Mouse (Mus musculus): ENCODE measurements at regions not wholly inside any gene's neighbourhood (a gene's known extent, or its start where the extent isn't known, plus 50 kb on each side); places are given as distances from the start of the nearest gene placed in this dataset.

- H3K27me3 ChIP-seq (ENCODE audit: control insufficient read depth, insufficient read depth, low read length): no peaks in the 10 kb centered on the region
- H3K9me3 ChIP-seq (ENCODE audit: control insufficient read depth, low read length): no peaks in the 10 kb centered on the region
- H3K4me2 ChIP-seq: no peak overlapping the region
- no peak overlapping the region for H3K9ac ChIP-seq (ENCODE audit: low read length)
- DNase-seq (ENCODE audit: low spot score, missing footprints) (peak; percentile 59), ATAC-seq (ENCODE audit: low FRiP score) (no peak)
- H3K36me3 ChIP-seq (ENCODE audit: control insufficient read depth, insufficient read depth, low read length): no peaks in the 10 kb centered on the region
- no peak overlapping the region for H3K27ac ChIP-seq (ENCODE audit: low read depth, low read length)
- no peak overlapping the region for H3K4me3 ChIP-seq (ENCODE audit: low read depth, low read length)
- no peaks in the 10 kb centered on the region for H3K4me1 ChIP-seq (ENCODE audit: control insufficient read depth, insufficient read depth, low read length)
- 68% methylated on average over 8 of the region's 8 CpGs for WGBS
Observed at GRCm38 (mm10) chr8:26795616-26796015, 181.5 kb upstream of the Zfp703 start.

GRCm38 (mm10) chr8:26799814-26800213 is 177.3 kb upstream of the Zfp703 start:
- Histone ChIP-seq H3K4me2 (no peak overlapping the region), H3K27me3 (ENCODE audit: control insufficient read depth, insufficient read depth, low read length) (no peaks in the 10 kb centered on the region), H3K27ac (ENCODE audit: low read depth, low read length) (no peak overlapping the region), H3K4me3 (ENCODE audit: low read depth, low read length) (no peak overlapping the region), H3K36me3 (ENCODE audit: control insufficient read depth, insufficient read depth, low read length) (no peaks in the 10 kb centered on the region), H3K9me3 (ENCODE audit: control insufficient read depth, low read length) (no peaks in the 10 kb centered on the region), H3K4me1 (ENCODE audit: control insufficient read depth, insufficient read depth, low read length) (peaks cover under 1% of the 10 kb centered on the region; the same call in 1 of the 2 replicates), H3K9ac (ENCODE audit: low read length) (no peak overlapping the region)
- 71% methylated on average over 1 of the region's 1 CpGs for WGBS
- ATAC-seq (ENCODE audit: low FRiP score) (no peak), DNase-seq (ENCODE audit: low spot score, missing footprints) (peak; percentile 4)

- no peaks in the 10 kb centered on the region for H3K36me3 ChIP-seq (ENCODE audit: control insufficient read depth, insufficient read depth, low read length)
- DNase-seq (ENCODE audit: low spot score, missing footprints): peak; percentile 81
- 72% methylated on average over 9 of the region's 9 CpGs for WGBS
- H3K9me3 ChIP-seq (ENCODE audit: control insufficient read depth, low read length): no peaks in the 10 kb centered on the region
- no peak for ATAC-seq (ENCODE audit: low FRiP score)
- no peak overlapping the region for H3K4me2 ChIP-seq
- H3K4me1 ChIP-seq (ENCODE audit: control insufficient read depth, insufficient read depth, low read length): peaks cover 15% of the 10 kb centered on the region
- H3K9ac ChIP-seq (ENCODE audit: low read length): no peak overlapping the region
- H3K27me3 ChIP-seq (ENCODE audit: control insufficient read depth, insufficient read depth, low read length): no peaks in the 10 kb centered on the region
- no peak overlapping the region for H3K27ac ChIP-seq (ENCODE audit: low read depth, low read length)
- H3K4me3 ChIP-seq (ENCODE audit: low read depth, low read length): no peak overlapping the region
Observed at GRCm38 (mm10) chr8:26804089-26804488, 173.0 kb upstream of the Zfp703 start.

- WGBS: 32% methylated on average over 7 of the region's 7 CpGs
- Histone ChIP-seq H3K9ac (ENCODE audit: low read length) (no peak overlapping the region), H3K27me3 (ENCODE audit: control insufficient read depth, insufficient read depth, low read length) (no peaks in the 10 kb centered on the region), H3K4me2 (no peak overlapping the region), H3K36me3 (ENCODE audit: control insufficient read depth, insufficient read depth, low read length) (no peaks in the 10 kb centered on the region), H3K4me3 (ENCODE audit: low read depth, low read length) (no peak overlapping the region), H3K4me1 (ENCODE audit: control insufficient read depth, insufficient read depth, low read length) (peaks cover 15% of the 10 kb centered on the region), H3K27ac (ENCODE audit: low read depth, low read length) (no peak overlapping the region), H3K9me3 (ENCODE audit: control insufficient read depth, low read length) (no peaks in the 10 kb centered on the region)
- ATAC-seq (ENCODE audit: low FRiP score) (no peak), DNase-seq (ENCODE audit: low spot score, missing footprints) (no peak)
Observed at GRCm38 (mm10) chr8:26804901-26805341, 172.2 kb upstream of the Zfp703 start.

- no peak overlapping the region for H3K27ac ChIP-seq (ENCODE audit: low read depth, low read length)
- H3K4me3 ChIP-seq (ENCODE audit: low read depth, low read length): no peak overlapping the region
- ATAC-seq (ENCODE audit: low FRiP score): no peak
- H3K9me3 ChIP-seq (ENCODE audit: control insufficient read depth, low read length): no peaks in the 10 kb centered on the region
- H3K4me1 ChIP-seq (ENCODE audit: control insufficient read depth, insufficient read depth, low read length): peaks cover 15% of the 10 kb centered on the region
- WGBS: 28% methylated on average over 6 of the region's 6 CpGs
- DNase-seq (ENCODE audit: low spot score, missing footprints): no peak
- no peak overlapping the region for H3K9ac ChIP-seq (ENCODE audit: low read length)
- H3K4me2 ChIP-seq: no peak overlapping the region
- H3K36me3 ChIP-seq (ENCODE audit: control insufficient read depth, insufficient read depth, low read length): no peaks in the 10 kb centered on the region
- H3K27me3 ChIP-seq (ENCODE audit: control insufficient read depth, insufficient read depth, low read length): no peaks in the 10 kb centered on the region
Observed at GRCm38 (mm10) chr8:26805371-26805821, 171.7 kb upstream of the Zfp703 start.

- Histone ChIP-seq H3K4me1 (ENCODE audit: control insufficient read depth, insufficient read depth, low read length) (peaks cover 15% of the 10 kb centered on the region), H3K27me3 (ENCODE audit: control insufficient read depth, insufficient read depth, low read length) (no peaks in the 10 kb centered on the region), H3K4me2 (peak overlapping the region; percentile 19; the same call in 1 of the 2 replicates), H3K4me3 (ENCODE audit: low read depth, low read length) (no peak overlapping the region), H3K27ac (ENCODE audit: low read depth, low read length) (no peak overlapping the region), H3K9me3 (ENCODE audit: control insufficient read depth, low read length) (no peaks in the 10 kb centered on the region), H3K9ac (ENCODE audit: low read length) (no peak overlapping the region), H3K36me3 (ENCODE audit: control insufficient read depth, insufficient read depth, low read length) (no peaks in the 10 kb centered on the region)
- ATAC-seq (ENCODE audit: low FRiP score) (no peak), DNase-seq (ENCODE audit: low spot score, missing footprints) (no peak)
- WGBS: 17% methylated on average over 11 of the region's 11 CpGs
Observed at GRCm38 (mm10) chr8:26808111-26808651, 168.9 kb upstream of the Zfp703 start.

GRCm38 (mm10) chr8:26808771-26809170 is 168.4 kb upstream of the Zfp703 start:
- 19% methylated on average over 3 of the region's 3 CpGs for WGBS
- peaks cover 15% of the 10 kb centered on the region for H3K4me1 ChIP-seq (ENCODE audit: control insufficient read depth, insufficient read depth, low read length)
- DNase-seq (ENCODE audit: low spot score, missing footprints): no peak
- H3K27ac ChIP-seq (ENCODE audit: low read depth, low read length): no peak overlapping the region
- no peaks in the 10 kb centered on the region for H3K27me3 ChIP-seq (ENCODE audit: control insufficient read depth, insufficient read depth, low read length)
- H3K4me3 ChIP-seq (ENCODE audit: low read depth, low read length): no peak overlapping the region
- H3K9me3 ChIP-seq (ENCODE audit: control insufficient read depth, low read length): no peaks in the 10 kb centered on the region
- H3K4me2 ChIP-seq: no peak overlapping the region
- H3K36me3 ChIP-seq (ENCODE audit: control insufficient read depth, insufficient read depth, low read length): no peaks in the 10 kb centered on the region
- ATAC-seq (ENCODE audit: low FRiP score): no peak
- H3K9ac ChIP-seq (ENCODE audit: low read length): no peak overlapping the region

GRCm38 (mm10) chr8:26809943-26810342 is 167.2 kb upstream of the Zfp703 start:
- 91% methylated on average over 7 of the region's 7 CpGs for WGBS
- Histone ChIP-seq H3K4me2 (no peak overlapping the region), H3K36me3 (ENCODE audit: control insufficient read depth, insufficient read depth, low read length) (no peaks in the 10 kb centered on the region), H3K9me3 (ENCODE audit: control insufficient read depth, low read length) (no peaks in the 10 kb centered on the region), H3K4me1 (ENCODE audit: control insufficient read depth, insufficient read depth, low read length) (peaks cover 13% of the 10 kb centered on the region), H3K9ac (ENCODE audit: low read length) (no peak overlapping the region), H3K4me3 (ENCODE audit: low read depth, low read length) (no peak overlapping the region), H3K27ac (ENCODE audit: low read depth, low read length) (no peak overlapping the region), H3K27me3 (ENCODE audit: control insufficient read depth, insufficient read depth, low read length) (no peaks in the 10 kb centered on the region)
- DNase-seq (ENCODE audit: low spot score, missing footprints) (no peak), ATAC-seq (ENCODE audit: low FRiP score) (no peak)

GRCm38 (mm10) chr8:26811533-26812236 is 165.4 kb upstream of the Zfp703 start:
- Histone ChIP-seq H3K4me3 (ENCODE audit: low read depth, low read length) (no peak overlapping the region), H3K27ac (ENCODE audit: low read depth, low read length) (no peak overlapping the region), H3K9me3 (ENCODE audit: control insufficient read depth, low read length) (no peaks in the 10 kb centered on the region), H3K36me3 (ENCODE audit: control insufficient read depth, insufficient read depth, low read length) (no peaks in the 10 kb centered on the region), H3K27me3 (ENCODE audit: control insufficient read depth, insufficient read depth, low read length) (no peaks in the 10 kb centered on the region), H3K4me2 (no peak overlapping the region), H3K9ac (ENCODE audit: low read length) (no peak overlapping the region), H3K4me1 (ENCODE audit: control insufficient read depth, insufficient read depth, low read length) (peaks cover 8% of the 10 kb centered on the region)
- ATAC-seq (ENCODE audit: low FRiP score): no peak
- 83% methylated on average over 12 of the region's 12 CpGs for WGBS
- DNase-seq (ENCODE audit: low spot score, missing footprints): no peak

All from midbrain, embryonic 11.5 days (tissue).